Mouse (Mus musculus) ES-Bruce4 (cell line): Measurements from ENCODE around the gene Prtg.

Source experiments
- CTCF ChIP-seq: IDR thresholded peaks from one replicate; pipeline ENCODE4 v1.8.1; 2011; ENCODE audit warnings: low read depth, low read length
- EP300 ChIP-seq: IDR thresholded peaks from 2 replicates; pipeline ENCODE4 v1.6.1; 2011; ENCODE audit warnings: low read depth, low read length; ENCODE audit not compliant: insufficient read depth
- POLR2A ChIP-seq: IDR thresholded peaks from one replicate; pipeline ENCODE4 v1.8.1; 2011; ENCODE audit warnings: low read length; ENCODE audit not compliant: insufficient read depth

DNA sequence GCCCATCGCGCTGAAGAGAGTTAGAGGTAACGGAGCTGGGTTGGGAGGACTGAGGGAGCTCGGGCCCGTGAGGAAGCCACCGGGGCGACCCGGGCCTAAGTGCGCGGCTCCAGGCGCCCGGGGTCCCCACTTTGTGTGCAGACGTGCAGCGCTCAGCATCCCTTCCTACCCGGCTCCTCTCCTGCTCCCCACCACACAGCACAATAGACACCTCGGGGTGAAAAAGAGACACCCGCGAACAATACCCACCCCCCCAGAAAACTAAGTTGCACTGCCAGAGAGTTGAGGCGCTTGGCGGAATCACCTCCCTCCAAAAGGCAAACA, 119.2 kb downstream of the Prtg start:
- no peak for TF ChIP-seq POLR2A
- TF ChIP-seq CTCF: no peak
- no peak for TF ChIP-seq EP300
